Mouse (Mus musculus) layer of hippocampus, postnatal 10 days (tissue): ENCODE measurements around the gene BC028528. TPM values are rescaled to one million over a fixed set of nuclear protein-coding genes. Genes with fewer than 3 reads are reported as not detected.
"Not testable (repeated sequence)": the region's sequence is repeated elsewhere in the genome, so short reads cannot be mapped to it uniquely, and the experiment has no call there.

ENCODE experiments used
- DNase-seq, 2 experiments: peaks; one replicate each; pipeline ENCODE4 v3.0.0; 2021; ENCODE audit warnings: low spot score in 2 of 2
- total RNA-seq, 2 experiments: library from RNA; stranded (reverse); gene quantifications; 2 replicates each; pipeline ENCODE4 v1.2.3; 2021

Gene BC028528
- total RNA-seq, 2 experiments from 2014 or later, result 9.4 to 10.2 TPM

GRCm38 (mm10) chr3:95881979-95882815 lies 9.6 kb downstream of the BC028528 start, which contains the start of gene Ciart:
Ciart (minus strand) TSS chr3:95882251.
- DNase-seq, result peak; percentile 93

- no peak for DNase-seq
These were observed 12.7 kb downstream of the BC028528 start for GRCm38 (mm10) chr3:95879063-95879462.

- no peak for DNase-seq
These were observed 19.8 kb downstream of the BC028528 start for GRCm38 (mm10) chr3:95872048-95872447.

- peak; percentile 78 to 84 for DNase-seq
These were observed 20.4 kb downstream of the BC028528 start, which contains the start of gene Mrps21 for GRCm38 (mm10) chr3:95871392-95871867. Mrps21 (minus strand) TSS chr3:95871519.

GRCm38 (mm10) chr3:95870976-95871375 lies 20.8 kb downstream of the BC028528 start:
- no peak for DNase-seq

GRCm38 (mm10) chr3:95867408-95867807 lies 24.4 kb downstream of the BC028528 start:
- no peak for DNase-seq

- no peak for DNase-seq
These were observed 25.7 kb downstream of the BC028528 start for GRCm38 (mm10) chr3:95866071-95866470.

GRCm38 (mm10) chr3:95865571-95865970 lies 26.2 kb downstream of the BC028528 start:
- no peak for DNase-seq

- peak; percentile 33 to 44 for DNase-seq
These were observed 26.8 kb downstream of the BC028528 start for GRCm38 (mm10) chr3:95865050-95865449.

- DNase-seq, result no peak
These were observed 28.2 kb downstream of the BC028528 start for GRCm38 (mm10) chr3:95863578-95863977.

- peak; percentile 72 to 77 for DNase-seq
These were observed 30.0 kb downstream of the BC028528 start for GRCm38 (mm10) chr3:95861796-95862195.

- no peak for DNase-seq
These were observed 30.6 kb downstream of the BC028528 start for GRCm38 (mm10) chr3:95861216-95861615.

- no peak for DNase-seq
These were observed 31.5 kb downstream of the BC028528 start for GRCm38 (mm10) chr3:95860323-95860722.

GRCm38 (mm10) chr3:95858278-95858677 lies 33.5 kb downstream of the BC028528 start:
- not testable (repeated sequence) for DNase-seq

GRCm38 (mm10) chr3:95857050-95857449 lies 34.8 kb downstream of the BC028528 start:
- DNase-seq, result not testable (repeated sequence)

GRCm38 (mm10) chr3:95856115-95856514 lies 35.7 kb downstream of the BC028528 start:
- DNase-seq, result no peak

- DNase-seq, result peak; percentile 90 to 94
These were observed 36.2 kb downstream of the BC028528 start, which contains the start of gene Prpf3 for GRCm38 (mm10) chr3:95855502-95856089. Prpf3 (minus strand) TSS chr3:95855885.

- no peak for DNase-seq
These were observed 40.5 kb downstream of the BC028528 start for GRCm38 (mm10) chr3:95851317-95851716.

GRCm38 (mm10) chr3:95850611-95851010 lies 41.2 kb downstream of the BC028528 start:
- DNase-seq, result no peak

- DNase-seq, result no peak
These were observed 49.1 kb downstream of the BC028528 start for GRCm38 (mm10) chr3:95842503-95843214.

- no peak for DNase-seq
These were observed 52.6 kb downstream of the BC028528 start for GRCm38 (mm10) chr3:95839250-95839649.
